Mouse (Mus musculus): ENCODE data around the gene Tmem256.
A peak's percentile ranks its signal among the peaks of the same experiment; 100 is the strongest.

The Tmem256 gene

DNA sequence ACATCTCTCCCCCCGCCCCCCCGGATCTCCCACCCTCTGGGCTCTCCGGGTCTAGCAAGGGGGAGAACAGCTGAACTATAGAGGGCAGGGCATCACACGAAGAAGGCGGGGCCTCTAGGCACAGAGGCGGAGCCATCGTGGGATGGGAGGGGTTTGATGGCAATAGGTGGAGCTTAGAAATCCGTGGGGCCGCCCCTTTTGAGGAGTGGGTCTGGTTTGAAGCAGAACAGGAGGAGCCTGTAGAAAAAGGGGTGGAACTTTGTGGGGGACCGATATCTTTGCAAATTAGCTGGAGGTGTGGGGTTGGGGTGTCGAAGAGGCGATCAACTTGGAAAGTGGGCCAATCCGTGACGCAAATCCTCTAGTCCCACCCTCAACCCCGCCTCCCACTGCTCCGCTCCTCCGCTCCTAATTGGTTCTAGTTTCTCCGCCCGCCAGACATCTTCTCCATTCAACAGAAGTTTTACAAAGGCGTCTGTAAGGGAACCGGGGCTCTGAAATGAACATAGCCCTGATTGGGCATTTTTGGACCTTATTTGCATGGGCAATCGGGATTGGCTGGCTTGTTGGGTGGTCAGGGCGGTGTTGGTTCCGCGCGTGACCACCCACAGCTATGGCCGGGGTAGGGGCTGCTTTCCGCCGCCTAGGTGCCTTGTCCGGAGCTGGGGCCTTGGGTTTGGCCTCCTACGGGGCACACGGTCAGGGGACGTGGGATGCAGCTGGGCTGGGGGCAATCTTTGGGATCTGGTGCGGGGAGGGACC, at the start of gene Tmem256:
Gene Tmem256, plus strand, starts transcription at position 563 of the 762 bp plus-strand sequence.
- DNase-seq: peak; percentile 91

- no peak for DNase-seq
Measured at GRCm38 (mm10) chr11:69789431-69789830, 48.9 kb upstream of the Tmem256 start.

GRCm38 (mm10) chr11:69791420-69791819, 46.9 kb upstream of the Tmem256 start:
- no peak for DNase-seq

DNA sequence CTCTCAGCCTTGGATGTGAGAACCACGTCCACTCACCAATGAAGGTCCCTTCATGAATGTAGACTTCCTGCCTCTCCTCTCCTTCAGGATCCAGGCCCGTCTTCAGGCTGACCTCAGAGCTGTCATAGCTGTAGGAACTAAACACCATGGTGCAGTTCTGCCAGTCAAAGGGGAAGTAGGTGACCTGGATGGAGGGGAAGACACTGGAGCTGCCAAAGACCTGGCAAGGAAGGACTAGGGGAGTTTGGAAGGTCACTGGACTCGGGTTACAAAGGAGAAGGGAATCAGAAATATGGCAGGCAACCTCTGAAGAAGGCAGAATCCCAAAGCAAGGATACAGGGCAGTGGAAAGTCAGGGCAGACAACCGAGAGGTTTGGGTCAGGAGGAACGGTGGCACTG, 44.9 kb upstream of the Tmem256 start:
- DNase-seq: no peak

GRCm38 (mm10) chr11:69795168-69795982, 42.9 kb upstream of the Tmem256 start, which contains the start of gene Chrnb1:
Gene Chrnb1, minus strand, starts transcription at chr11:69795943.
- DNase-seq: peak; percentile 91

GRCm38 (mm10) chr11:69795983-69796435, 42.3 kb upstream of the Tmem256 start:
- DNase-seq: no peak

DNA sequence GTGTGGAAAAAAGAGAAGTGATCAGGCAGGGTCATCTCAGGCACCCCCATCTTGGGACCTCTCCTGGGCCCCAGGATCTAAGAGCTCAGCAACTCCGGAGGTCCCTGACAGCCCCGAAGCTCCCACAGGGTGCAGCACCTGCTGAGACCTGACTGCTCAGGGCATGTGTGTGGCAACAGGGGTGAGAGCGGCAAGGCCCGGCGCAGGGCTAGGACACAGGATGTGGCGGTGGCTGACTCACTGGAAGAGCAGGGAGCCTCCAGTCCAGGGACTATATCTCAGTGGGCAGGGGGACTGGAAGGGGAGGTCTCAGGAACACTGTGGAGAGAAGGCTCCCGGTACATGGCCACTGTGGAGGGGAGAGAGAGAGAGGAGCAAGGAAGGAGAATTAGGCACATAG, 40.4 kb upstream of the Tmem256 start:
- no peak for DNase-seq

DNA sequence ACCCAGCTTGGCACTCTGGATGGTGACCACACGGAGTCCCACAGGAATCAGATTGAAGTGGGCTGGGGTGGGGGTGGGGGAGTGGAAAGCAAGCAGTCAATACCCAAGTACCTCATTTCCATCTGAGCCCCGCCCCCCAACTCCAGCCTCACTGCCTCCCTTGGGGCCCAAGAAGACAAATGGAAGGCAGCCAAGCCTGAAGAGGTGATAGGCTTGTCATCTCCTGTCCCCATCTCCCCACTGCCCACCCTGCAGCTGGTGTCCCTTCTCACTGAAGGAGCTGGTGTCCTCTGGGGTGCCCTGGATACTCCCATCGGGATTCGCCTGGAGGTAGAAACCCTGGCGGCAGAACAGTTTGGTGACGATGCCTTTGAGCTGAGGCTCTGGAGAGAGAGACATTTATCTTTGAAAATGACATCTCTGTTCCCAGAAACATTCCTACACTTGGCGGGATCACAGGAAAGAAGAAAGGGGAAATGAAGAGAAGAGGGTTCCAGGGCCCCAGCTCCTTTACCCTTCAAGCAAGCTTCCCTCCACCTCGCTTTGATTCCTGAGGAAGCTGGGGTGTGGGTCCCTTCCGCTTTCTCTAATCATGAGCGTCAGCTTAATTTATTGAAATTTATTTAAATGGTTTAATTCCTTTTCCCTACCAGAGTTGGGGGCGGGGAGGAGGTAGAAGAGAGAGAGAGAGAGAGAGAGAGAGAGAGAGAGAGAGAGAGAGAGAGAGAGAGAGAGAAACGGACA, 38.7 kb upstream of the Tmem256 start:
- DNase-seq: no peak

DNA sequence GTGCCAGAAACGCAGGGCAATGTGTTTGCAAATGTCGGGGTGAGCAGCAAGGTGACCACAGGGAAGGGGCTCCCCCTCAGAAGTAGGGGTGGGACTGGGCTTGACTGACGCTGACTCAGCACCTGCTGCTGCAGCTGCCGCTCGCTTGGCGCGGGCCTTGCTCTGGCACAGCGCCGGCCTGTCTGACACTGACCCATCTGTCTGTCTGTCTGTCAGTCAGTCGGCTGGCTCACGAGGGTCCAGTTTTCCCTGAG, 38.2 kb upstream of the Tmem256 start:
- DNase-seq: no peak

DNA sequence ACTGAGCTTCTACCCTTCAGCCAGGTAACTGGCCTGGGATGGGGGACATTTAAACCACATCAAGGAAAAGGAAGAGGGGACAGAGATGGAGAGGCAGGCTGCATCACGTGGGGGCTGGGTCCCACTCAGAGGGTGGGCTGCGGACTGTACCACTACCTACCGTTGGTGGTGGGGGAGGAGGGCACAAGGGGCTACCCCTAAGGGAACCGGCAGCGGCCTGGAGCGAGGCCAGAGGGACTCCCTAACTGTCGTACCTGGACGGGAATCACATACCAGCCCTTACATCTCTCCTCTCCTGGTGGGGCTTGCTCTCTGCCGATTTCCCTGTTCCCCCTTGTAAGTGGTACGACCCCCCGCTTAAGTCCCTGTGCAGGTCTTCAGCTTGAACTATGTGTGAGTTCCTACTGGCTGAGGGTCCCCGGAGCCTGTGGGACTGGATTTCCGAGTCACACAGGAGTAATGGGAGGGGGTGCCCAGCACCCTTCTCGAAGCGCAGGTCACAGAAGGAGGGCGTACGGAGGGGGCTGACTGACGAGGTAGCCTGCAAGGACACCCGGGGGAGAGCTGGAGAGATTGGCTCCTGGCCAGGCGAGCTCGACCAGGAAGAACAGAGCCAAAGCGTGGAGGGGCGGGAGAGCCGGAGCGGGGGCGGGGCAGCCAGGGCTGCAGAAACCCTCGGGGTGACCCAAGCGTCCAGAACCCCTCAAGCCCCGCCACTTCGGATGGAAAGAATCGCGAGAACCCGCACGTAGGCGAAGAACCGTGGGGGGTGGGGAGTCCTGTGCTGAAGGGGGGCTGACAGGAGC, 37.7 kb upstream of the Tmem256 start:
- DNase-seq: no peak

DNA sequence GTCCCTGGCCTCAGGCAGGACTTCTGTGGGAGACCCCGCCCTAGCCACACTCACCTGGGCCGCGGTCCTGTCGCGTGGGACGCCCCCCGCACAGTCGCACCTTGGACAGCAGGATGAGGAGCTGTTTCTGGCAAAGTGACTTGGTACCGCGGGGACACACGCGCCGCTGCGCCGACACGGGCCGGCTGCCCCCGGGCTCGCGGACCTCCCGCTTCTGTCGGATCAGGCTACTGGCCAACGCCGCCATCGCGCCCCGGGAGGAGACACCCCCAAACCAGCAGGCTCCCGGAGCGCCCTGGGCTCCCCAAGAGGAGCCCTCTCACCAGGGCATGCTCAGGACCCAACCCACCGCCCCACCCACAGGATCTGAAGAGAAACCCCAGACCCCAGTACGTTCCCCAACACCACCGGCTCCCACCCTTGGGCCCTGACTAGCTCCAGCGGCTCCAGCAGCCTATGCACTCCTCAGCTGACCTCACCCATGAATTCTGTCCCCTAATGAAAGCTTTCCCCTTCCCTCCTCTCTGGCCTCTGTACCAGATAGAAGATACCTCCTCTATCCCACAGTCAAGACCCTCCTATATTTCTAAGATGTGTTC, 36.8 kb upstream of the Tmem256 start, which contains the start of gene Fgf11:
Gene Fgf11, minus strand, starts transcription at position 479 of the 599 bp plus-strand sequence.
- no peak for DNase-seq

DNA sequence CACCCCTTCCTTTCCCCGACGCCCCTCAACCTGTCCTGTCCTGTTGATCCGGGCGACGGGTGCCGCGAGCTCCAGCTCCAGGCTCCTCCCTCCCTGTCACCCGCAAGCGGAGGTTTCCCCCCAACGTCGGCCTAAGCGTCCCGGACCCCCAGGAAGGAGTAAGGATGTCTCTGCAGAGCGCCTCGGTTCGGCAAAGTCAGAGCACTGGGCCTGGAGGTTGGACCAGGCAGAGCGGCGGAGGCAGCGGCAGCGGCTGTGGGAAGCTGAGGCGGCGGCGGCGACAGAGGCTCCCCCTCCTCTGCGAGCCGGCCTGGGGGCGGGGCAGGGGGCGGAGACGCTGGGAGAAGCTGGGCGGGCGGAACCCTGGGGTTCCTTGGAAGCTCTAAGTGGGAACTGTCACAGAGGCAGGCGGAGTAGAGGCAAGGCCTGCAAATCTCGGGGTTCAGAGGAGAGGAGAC, 35.6 kb upstream of the Tmem256 start:
- peak; percentile 84 for DNase-seq

DNA sequence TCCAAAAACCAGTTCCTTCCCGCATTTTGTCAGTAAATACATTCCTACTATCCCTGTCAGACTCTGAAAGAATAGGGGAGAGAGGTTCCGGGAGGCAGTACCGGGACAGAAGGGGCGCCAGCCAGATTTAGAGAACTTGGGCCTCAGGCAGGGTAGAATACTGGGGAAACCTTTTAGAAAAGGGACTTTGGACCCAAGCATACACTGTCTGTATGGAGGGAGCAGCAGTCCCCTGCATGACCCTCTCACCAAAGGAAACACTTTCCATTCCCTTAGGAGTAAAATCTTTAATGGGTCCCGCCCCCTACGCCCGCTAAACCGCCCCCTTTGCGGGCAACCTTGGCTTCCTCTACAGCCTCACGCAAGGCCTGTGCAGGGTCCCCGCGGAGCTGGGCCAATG, 35.0 kb upstream of the Tmem256 start:
- DNase-seq: no peak

DNA sequence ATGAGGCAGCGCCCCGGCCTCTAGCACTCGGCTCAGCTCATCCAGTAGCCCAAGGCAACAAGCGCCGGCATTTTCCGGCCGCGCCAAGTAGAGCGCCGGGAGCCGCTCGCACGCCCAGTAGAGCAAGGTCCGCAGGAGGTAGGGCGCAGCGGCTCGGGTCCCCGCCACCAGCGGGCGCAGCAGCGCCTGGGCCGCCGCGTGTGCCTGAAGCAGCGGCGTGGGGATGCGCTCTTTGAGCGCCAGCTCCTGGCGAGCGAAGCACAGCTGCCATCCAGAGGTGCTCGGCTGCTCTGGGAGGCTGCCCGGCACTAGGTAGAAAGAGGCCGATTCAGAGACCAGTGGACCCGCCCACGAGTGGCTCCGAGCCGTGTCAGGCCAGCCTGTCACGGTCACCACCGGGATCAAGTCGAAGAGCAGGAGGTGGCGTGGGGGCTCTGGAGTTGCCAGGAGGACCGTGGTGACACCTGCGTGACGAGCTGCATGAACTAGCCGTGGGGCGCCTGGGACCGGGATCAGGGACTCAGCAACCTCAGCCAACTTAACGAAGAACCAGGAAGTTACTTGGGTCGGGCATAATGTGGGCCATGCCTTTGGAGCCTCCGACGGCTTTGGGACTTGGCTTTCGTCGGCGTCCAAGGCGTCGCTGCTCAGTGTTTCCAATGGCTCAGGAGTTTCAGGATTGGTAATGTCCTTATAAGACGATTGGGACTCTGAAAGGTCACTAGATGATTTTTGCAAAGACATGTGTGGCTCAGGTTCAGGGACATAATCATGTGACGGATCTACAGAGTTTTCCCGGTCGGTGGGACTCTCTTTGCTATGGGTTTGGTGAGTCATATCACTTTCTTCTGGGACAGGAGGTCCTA, 34.3 kb upstream of the Tmem256 start:
- DNase-seq: peak; percentile 84

DNA sequence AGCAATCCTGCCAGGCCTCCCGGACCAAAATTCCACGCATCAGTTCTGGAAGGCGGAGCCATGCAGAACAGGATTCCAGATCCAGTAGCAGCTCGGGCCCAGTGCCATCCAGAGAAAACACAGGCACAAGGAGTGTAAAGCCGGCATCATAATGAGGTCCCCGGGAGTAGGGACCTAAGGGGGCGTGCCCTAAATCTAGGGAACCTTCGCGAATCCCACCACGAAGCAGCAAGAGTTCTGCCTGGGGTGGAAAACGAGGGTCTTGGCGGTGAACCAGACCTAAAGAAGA, 33.7 kb upstream of the Tmem256 start:
- no peak for DNase-seq

- DNase-seq: no peak
Measured at GRCm38 (mm10) chr11:69804972-69805909, 33.1 kb upstream of the Tmem256 start, which contains the start of gene Tmem102. Gene Tmem102, minus strand, starts transcription at chr11:69805624.

DNA sequence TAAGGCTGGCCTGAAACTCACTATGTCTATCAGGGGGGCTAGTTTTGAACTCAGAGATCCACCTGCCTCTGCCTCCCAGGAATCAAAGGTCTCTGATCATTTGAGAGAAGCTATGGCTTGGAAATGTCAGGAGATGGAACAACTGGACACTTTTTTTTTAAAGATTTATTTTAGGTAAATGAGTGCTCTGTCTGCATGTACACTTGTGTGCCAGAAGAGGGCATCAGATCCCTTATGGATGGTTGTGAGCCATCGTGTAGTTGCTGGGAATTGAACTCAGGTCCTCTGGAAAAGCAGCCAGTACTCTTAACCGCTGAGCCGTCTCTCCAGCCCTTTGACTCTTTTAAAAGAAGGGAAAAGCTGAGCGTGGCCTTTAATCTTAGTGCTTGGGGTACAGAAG, 31.9 kb upstream of the Tmem256 start:
- no peak for DNase-seq

DNA sequence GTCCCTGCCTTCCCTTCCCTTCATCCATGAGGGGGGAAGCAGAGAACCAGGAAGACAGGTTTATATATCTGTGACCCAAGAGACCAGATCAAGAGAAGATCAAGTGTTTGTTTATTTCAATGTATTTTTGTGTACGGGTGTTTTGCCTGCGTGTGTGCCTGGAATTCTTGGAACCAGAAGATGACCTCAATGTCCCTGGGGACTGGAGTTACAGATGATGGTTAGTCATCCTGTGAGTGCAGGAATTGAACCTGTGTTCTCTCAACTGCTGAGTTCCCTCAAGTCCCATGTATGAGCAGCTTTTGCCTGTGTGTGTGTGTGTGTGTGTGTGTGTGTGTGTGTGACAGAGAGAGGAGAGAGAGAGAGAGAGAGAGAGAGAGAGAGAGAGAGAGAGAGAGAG, 30.7 kb upstream of the Tmem256 start:
- no peak for DNase-seq

GRCm38 (mm10) chr11:69810280-69810679, 28.0 kb upstream of the Tmem256 start:
- no peak for DNase-seq

GRCm38 (mm10) chr11:69815155-69815554, 23.2 kb upstream of the Tmem256 start, which contains the start of gene Gm39566:
Gene Gm39566, minus strand, starts transcription at chr11:69815298.
- peak; percentile 48 for DNase-seq

All from thymus, postnatal 25 days (tissue).